Mouse (Mus musculus) 3134 (cell line): ENCODE data around the gene Dyrk1b.
"Not testable (repeated sequence)": the region's sequence is repeated elsewhere in the genome, so short reads cannot be mapped to it uniquely, and the experiment has no call there.

Experiments
- DNase-seq: peaks from one replicate; pipeline ENCODE4 v3.0.0-alpha.2; 2011; ENCODE audit warnings: low spot score; ENCODE audit not compliant: insufficient read length; ENCODE audit errors: extremely low read depth

Gene Dyrk1b

DNA sequence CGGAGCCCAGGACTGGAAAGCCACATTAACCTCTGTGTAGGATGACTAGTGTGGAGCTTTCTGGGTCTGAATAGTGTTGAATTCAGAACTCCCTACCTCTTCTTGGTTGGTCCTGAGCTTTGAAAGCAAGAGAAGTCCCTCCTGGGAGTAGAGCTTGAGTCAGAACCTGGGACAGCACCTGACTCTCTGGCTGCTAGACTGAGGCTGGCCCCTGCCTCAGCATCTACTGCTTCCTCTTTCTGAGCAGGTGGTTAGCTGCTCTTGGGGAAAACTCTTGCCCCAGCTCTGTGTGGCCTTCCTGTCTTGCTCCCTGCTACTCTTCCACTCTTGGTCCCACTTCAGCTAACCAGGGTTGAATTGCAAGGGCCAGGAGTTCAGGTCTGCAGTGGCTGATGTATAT is 12.6 kb downstream of the Dyrk1b start:
- DNase-seq, result no peak

- no peak for DNase-seq
These were observed 16.3 kb downstream of the Dyrk1b start for GRCm38 (mm10) chr7:28195414-28196098.

DNA sequence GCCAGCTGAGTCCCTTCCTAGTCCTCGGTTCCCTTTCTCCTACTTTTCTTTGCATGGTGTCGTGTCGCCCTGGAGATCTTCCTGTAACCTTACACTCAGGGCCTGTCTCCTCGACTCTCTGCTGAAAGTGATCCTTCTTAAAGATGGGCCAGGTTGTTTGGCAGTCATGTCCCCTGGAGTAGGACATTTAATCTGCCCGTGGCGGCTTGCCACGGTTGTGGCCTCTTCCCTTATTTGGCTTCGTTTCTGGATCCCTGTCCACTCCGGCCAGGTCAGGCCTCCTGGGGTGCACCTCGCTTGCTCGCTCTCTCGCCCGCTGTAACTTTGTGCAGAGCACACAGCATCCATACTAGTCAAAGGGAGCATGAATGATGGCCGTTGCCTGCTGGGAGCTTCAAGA is 17.3 kb downstream of the Dyrk1b start:
- no peak for DNase-seq

DNA sequence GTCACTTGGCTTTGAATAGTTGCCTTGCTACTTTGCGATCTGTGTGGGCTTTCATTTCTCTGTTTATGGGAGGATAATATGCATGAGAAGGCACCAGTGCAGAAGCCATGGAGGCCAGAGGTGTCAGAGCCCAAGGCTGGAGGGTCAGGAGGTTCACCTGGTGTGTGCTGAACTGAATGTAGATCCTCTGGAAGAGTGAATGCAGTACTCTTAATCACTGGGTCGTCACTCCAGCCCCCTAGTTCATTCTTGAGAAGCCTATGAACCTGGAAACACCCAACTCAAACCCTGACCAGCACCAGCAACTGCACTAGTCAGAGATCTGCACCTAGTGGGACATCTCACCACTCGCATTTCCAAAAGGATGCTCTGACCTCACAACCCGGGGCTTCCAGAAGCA is 19.8 kb downstream of the Dyrk1b start:
- no peak for DNase-seq

DNA sequence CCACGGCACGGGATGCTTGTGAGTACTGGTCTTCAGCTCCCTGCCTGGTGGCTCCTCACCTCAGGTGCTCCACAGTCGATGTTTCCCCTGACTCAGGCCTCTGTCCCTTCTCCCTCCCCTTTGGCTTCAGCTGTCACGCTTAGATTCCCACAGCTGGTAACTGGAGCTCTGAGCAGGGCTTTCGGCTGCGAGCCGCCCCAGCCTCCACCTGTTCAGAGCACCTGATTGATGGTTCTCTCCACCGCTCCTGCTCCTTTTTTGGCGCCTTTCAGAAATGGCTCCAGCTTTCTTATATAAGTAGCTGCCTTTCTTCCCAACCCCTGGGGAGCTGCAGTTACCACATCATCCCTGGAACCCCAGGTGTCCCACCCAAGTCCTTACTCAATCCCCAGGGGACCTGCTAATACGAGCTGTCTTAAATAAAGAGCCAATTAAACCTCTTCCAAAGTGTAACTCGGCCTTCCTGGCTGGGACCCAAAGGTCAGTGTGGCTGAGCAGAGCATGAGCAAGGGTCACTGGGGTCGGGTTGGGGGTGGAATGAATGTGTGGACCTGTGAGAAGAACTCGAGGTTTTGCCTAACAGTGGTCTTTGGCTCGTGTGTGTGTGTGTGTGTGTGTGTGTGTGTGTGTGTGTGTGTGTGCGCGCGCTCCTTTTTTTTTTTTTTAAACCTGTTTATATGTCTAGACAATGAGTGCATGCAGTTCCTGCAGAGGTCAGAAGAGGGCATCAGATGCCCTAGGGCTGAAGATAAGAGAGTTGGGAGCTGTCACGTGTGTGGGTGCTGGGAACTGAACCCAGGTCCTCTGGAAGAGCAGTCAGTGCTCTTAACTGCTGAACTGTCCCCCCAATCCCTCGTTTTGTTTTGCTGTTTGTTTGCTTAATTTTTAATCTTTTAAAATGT is 24.2 kb downstream of the Dyrk1b start:
- no peak for DNase-seq

- no peak for DNase-seq
These were observed 26.9 kb downstream of the Dyrk1b start for GRCm38 (mm10) chr7:28206044-28206600.

GRCm38 (mm10) chr7:28208396-28208987 is 29.2 kb downstream of the Dyrk1b start:
- no peak for DNase-seq

- DNase-seq, result no peak
These were observed 29.8 kb downstream of the Dyrk1b start for GRCm38 (mm10) chr7:28208988-28209508.

- DNase-seq, result no peak
These were observed 31.5 kb downstream of the Dyrk1b start for GRCm38 (mm10) chr7:28210731-28211130.

- peak; percentile 42 for DNase-seq
These were observed 34.9 kb downstream of the Dyrk1b start for GRCm38 (mm10) chr7:28214142-28214541.

- DNase-seq, result not testable (repeated sequence)
These were observed 36.7 kb downstream of the Dyrk1b start for GRCm38 (mm10) chr7:28215950-28216349.

- not testable (repeated sequence) for DNase-seq
These were observed 38.5 kb downstream of the Dyrk1b start for GRCm38 (mm10) chr7:28217811-28218210.

DNA sequence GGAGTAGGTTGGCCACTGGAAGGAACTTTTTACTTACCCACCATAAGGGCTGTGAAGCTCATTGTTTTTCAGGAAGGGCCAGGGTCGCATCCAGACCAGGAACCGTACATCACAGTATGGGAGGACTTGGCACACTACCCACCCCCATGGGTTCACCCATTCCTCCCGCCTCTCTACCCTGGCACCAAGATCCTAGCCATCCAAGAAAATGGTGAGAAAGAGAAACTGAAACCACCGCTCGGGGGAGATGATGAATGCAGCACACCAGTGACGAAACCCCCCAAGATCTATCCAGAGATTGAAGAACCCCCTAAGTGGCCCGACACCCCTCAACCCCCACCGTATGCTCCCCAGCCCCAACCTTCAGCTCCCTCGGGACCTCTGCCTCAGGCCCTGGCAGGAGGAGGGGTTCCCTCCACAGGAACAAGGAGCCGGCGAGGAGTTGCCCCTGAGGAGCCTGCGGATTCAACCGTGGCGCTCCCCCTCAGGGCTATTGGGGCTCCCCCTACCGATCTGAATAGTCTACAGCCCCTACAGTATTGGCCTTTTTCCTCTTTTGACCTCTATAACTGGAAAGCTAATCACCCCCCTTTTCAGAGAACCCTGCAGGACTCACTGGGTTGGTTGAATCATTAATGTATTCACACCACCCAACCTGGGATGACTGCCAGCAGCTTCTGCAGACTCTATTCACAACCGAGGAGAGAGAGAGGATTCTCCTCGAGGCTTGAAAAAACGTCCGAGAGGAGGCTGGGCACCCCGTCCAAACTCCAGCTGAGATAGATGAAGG is 39.9 kb downstream of the Dyrk1b start:
- not testable (repeated sequence) for DNase-seq

- not testable (repeated sequence) for DNase-seq
These were observed 47.6 kb downstream of the Dyrk1b start for GRCm38 (mm10) chr7:28226836-28227235.

- not testable (repeated sequence) for DNase-seq
These were observed 48.2 kb downstream of the Dyrk1b start for GRCm38 (mm10) chr7:28227421-28227820.
